ENCODE assay signal across 23 mouse cellular contexts in the genomic region with DNA sequence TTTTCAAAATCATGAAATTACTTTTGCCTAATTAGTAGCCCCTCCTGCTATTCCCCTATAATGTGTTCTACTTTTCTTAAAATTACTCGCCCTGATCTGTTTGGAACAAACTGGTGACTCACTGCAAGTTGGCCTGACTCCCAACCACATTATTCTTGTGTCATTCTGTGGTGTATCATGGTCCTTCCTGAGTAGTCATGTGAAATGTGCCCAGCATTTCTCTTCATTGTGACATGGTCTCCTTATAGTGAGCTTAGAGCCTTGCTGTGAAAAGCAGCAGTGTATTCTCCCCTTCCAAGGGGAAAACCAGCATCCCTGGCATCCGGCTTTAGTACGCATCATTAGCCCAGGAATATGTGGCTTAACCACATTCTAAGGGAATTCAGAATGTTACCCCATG.
A peak's percentile ranks its signal among the peaks of the same experiment; 100 is the strongest.
DNase-seq lines count a peak whose midpoint lies in the region; ATAC-seq lines count a peak whose summit lies in the region.
"Had no signal": no experiment of that assay in that cellular context is flagged by ENCODE, and none has a peak within 500 bp of the region (broad histone marks: within the 10 kb centered on the region; RNA-seq: fewer than 3 reads in every experiment).

No protein-coding gene starts in this region.

- no peak overlapping the region for H3K9ac ChIP-seq in embryonic facial prominence, embryonic 14.5 days (ENCODE audit: low read depth, low read length)
- H3K9ac ChIP-seq: embryonic facial prominence, embryonic 13.5 days; hindbrain, embryonic 14.5 days; liver, embryonic 14.5 days; lung, embryonic 14.5 days; midbrain, embryonic 15.5 days; neural tube, embryonic 13.5 days had no signal

- ATAC-seq in embryonic facial prominence, embryonic 14.5 days (ENCODE audit: low read depth): no peak
- ATAC-seq: forebrain, embryonic 14.5 days; intestine, embryonic 16.5 days; midbrain, embryonic 15.5 days had no signal

- WGBS in embryonic facial prominence, embryonic 14.5 days: 83% methylated on average over 3 of the region's 3 CpGs
- 88% methylated on average over 3 of the region's 3 CpGs for whole genome bisulfite sequencing in embryonic facial prominence, embryonic 10.5 days

- no peak overlapping the region for H3K4me2 ChIP-seq in embryonic facial prominence, embryonic 14.5 days (ENCODE audit: low read depth, low read length)
- H3K4me2 ChIP-seq: embryonic facial prominence, embryonic 13.5 days; hindbrain, embryonic 14.5 days; lung, embryonic 14.5 days; midbrain, embryonic 15.5 days; neural tube, embryonic 13.5 days had no signal

- H3K4me3 ChIP-seq in embryonic facial prominence, embryonic 14.5 days (ENCODE audit: low read depth, low read length): no peak overlapping the region
- H3K4me3 ChIP-seq in embryonic facial prominence, embryonic 10.5 days: no peak overlapping the region
- H3K4me3 ChIP-seq: embryonic facial prominence, embryonic 13.5 days; heart, embryonic 10.5 days; midbrain, embryonic 15.5 days; myocyte; neural tube, embryonic 13.5 days had no signal

- H3K27me3 ChIP-seq in embryonic facial prominence, embryonic 14.5 days (replicated peaks; ENCODE audit: control insufficient read depth, insufficient read depth, low read length): no peaks in the 10 kb centered on the region
- H3K27me3 ChIP-seq in embryonic facial prominence, embryonic 10.5 days (replicated peaks; ENCODE audit: low read depth, poor library complexity, severe bottlenecking): no peaks in the 10 kb centered on the region
- H3K27me3 ChIP-seq: embryonic facial prominence, embryonic 13.5 days; midbrain, embryonic 15.5 days; neural tube, embryonic 13.5 days had no signal

- no peaks in the 10 kb centered on the region for H3K9me3 ChIP-seq in embryonic facial prominence, embryonic 14.5 days (ENCODE audit: control insufficient read depth, low read length)
- peaks cover 9% of the 10 kb centered on the region; the same call in 1 of the 2 replicates for H3K9me3 ChIP-seq in embryonic facial prominence, embryonic 10.5 days
- H3K9me3 ChIP-seq: embryonic facial prominence, embryonic 13.5 days; heart, embryonic 10.5 days; midbrain, embryonic 15.5 days; neural tube, embryonic 13.5 days had no signal

- H3K36me3 ChIP-seq in embryonic facial prominence, embryonic 14.5 days (ENCODE audit: control insufficient read depth, insufficient read depth, low read length): no peaks in the 10 kb centered on the region
- H3K36me3 ChIP-seq in embryonic facial prominence, embryonic 10.5 days (replicated peaks): no peaks in the 10 kb centered on the region
- H3K36me3 ChIP-seq: embryonic facial prominence, embryonic 13.5 days; heart, embryonic 10.5 days; midbrain, embryonic 15.5 days; neural tube, embryonic 13.5 days had no signal

- no peaks in the 10 kb centered on the region for H3K4me1 ChIP-seq in embryonic facial prominence, embryonic 14.5 days (ENCODE audit: control insufficient read depth, insufficient read depth, low read length)
- no peaks in the 10 kb centered on the region for H3K4me1 ChIP-seq in embryonic facial prominence, embryonic 10.5 days
- H3K4me1 ChIP-seq: embryonic facial prominence, embryonic 13.5 days; heart, embryonic 10.5 days; midbrain, embryonic 15.5 days; neural tube, embryonic 13.5 days had no signal

- H3K27ac ChIP-seq in embryonic facial prominence, embryonic 14.5 days (replicated peaks; ENCODE audit: low read depth, low read length): no peak overlapping the region
- H3K27ac ChIP-seq in embryonic facial prominence, embryonic 10.5 days (replicated peaks): no peak overlapping the region
- H3K27ac ChIP-seq: embryonic facial prominence, embryonic 13.5 days; heart, embryonic 10.5 days; hindbrain, embryonic 14.5 days; liver, embryonic 14.5 days; midbrain, embryonic 15.5 days; neural tube, embryonic 13.5 days; stomach, postnatal 0 days had no signal

- peak; percentile 0 for DNase-seq in embryonic facial prominence, embryonic 14.5 days (ENCODE audit: low spot score)
- DNase-seq in embryonic facial prominence, embryonic 10.5 days (ENCODE audit: low spot score): no peak
- DNase-seq in 3134 (ENCODE audit: extremely low read depth, insufficient read length, low spot score) (peak; percentile 75), 416B (ENCODE audit: low read depth) (peak; percentile 94)
- peak; percentile 25 for DNase-seq in adrenal gland, postnatal 14 days
- DNase-seq in frontal cortex, adult 2 months (ENCODE audit: extremely low spot score in 1 of 2, low spot score in 1 of 2): no peak
- no peak for DNase-seq in spleen, adult 12 weeks (ENCODE audit: low spot score)
- DNase-seq: cerebellum, postnatal 25 days; gastrocnemius, postnatal 10 days; heart, postnatal 4 days; kidney, postnatal 4 days; lung, embryonic 14.5 days; lung, postnatal 36 days had no signal

Comparison
In these comparisons a context has a peak if more than half of its experiments do, and no peak if none do; other contexts are left out.
1. DNase-seq: peak in embryonic facial prominence, embryonic 14.5 days (single experiment), 3134 (single experiment), 416B (single experiment) and adrenal gland, postnatal 14 days (single experiment); none in embryonic facial prominence, embryonic 10.5 days (single experiment), frontal cortex, adult 2 months (0 of 2) and spleen, adult 12 weeks (single experiment).